Mouse (Mus musculus): ENCODE results near the gene Rbm20. TPM values are rescaled to one million over a fixed set of nuclear protein-coding genes. Genes with fewer than 3 reads are reported as not detected.

Rbm20 gene
- polyA plus RNA-seq, 1 experiment, result 6.5 TPM

- Histone ChIP-seq H3K4me1 (ENCODE audit: control insufficient read depth, insufficient read depth, low read length) (no peaks in the 10 kb centered on the region), H3K9ac (ENCODE audit: low read depth, poor library complexity, severe bottlenecking) (no peak overlapping the region), H3K9me3 (replicated peaks; ENCODE audit: control insufficient read depth, insufficient read depth, low read length, poor library complexity, severe bottlenecking) (no peaks in the 10 kb centered on the region), H3K36me3 (ENCODE audit: control insufficient read depth, insufficient read depth, low read length, poor library complexity, severe bottlenecking) (no peaks in the 10 kb centered on the region), H3K27ac (ENCODE audit: insufficient read depth, low read length) (no peak overlapping the region), H3K27me3 (ENCODE audit: control insufficient read depth, insufficient read depth, low read length, poor library complexity, severe bottlenecking) (no peaks in the 10 kb centered on the region), H3K4me3 (ENCODE audit: low read depth, low read length) (no peak overlapping the region)
- no peak for TF ChIP-seq EP300 (IDR thresholded peaks at IDR 0.05; ENCODE audit: insufficient read depth, low read depth, low read length)
- TF ChIP-seq POLR2A (IDR thresholded peaks at IDR 0.05; ENCODE audit: insufficient read depth, low read length), result no peak
- no peak for TF ChIP-seq CTCF (IDR thresholded peaks at IDR 0.05; ENCODE audit: low read depth, low read length)
Measured at GRCm38 (mm10) chr19:53810024-53810423, 132.9 kb downstream of the Rbm20 start.

- no peak overlapping the region for H3K4me3 ChIP-seq (ENCODE audit: low read depth, low read length)
- H3K36me3 ChIP-seq (ENCODE audit: control insufficient read depth, insufficient read depth, low read length, poor library complexity, severe bottlenecking), result no peaks in the 10 kb centered on the region
- H3K9ac ChIP-seq (ENCODE audit: low read depth, poor library complexity, severe bottlenecking), result no peak overlapping the region
- no peak for TF ChIP-seq EP300 (IDR thresholded peaks at IDR 0.05; ENCODE audit: insufficient read depth, low read depth, low read length)
- TF ChIP-seq POLR2A (IDR thresholded peaks at IDR 0.05; ENCODE audit: insufficient read depth, low read length), result no peak
- TF ChIP-seq CTCF (IDR thresholded peaks at IDR 0.05; ENCODE audit: low read depth, low read length), result no peak
- no peak overlapping the region for H3K27ac ChIP-seq (ENCODE audit: insufficient read depth, low read length)
- H3K27me3 ChIP-seq (ENCODE audit: control insufficient read depth, insufficient read depth, low read length, poor library complexity, severe bottlenecking), result no peaks in the 10 kb centered on the region
- H3K4me1 ChIP-seq (ENCODE audit: control insufficient read depth, insufficient read depth, low read length), result no peaks in the 10 kb centered on the region
- H3K9me3 ChIP-seq (replicated peaks; ENCODE audit: control insufficient read depth, insufficient read depth, low read length, poor library complexity, severe bottlenecking), result no peaks in the 10 kb centered on the region
Measured at GRCm38 (mm10) chr19:53810584-53810983, 133.5 kb downstream of the Rbm20 start.

GRCm38 (mm10) chr19:53813576-53813975 lies 136.5 kb downstream of the Rbm20 start:
- no peaks in the 10 kb centered on the region for H3K27me3 ChIP-seq (ENCODE audit: control insufficient read depth, insufficient read depth, low read length, poor library complexity, severe bottlenecking)
- H3K4me3 ChIP-seq (ENCODE audit: low read depth, low read length), result no peak overlapping the region

GRCm38 (mm10) chr19:53815714-53816113 lies 138.6 kb downstream of the Rbm20 start:
- TF ChIP-seq EP300 (IDR thresholded peaks at IDR 0.05; ENCODE audit: insufficient read depth, low read depth, low read length) (no peak), CTCF (IDR thresholded peaks at IDR 0.05; ENCODE audit: low read depth, low read length) (no peak), POLR2A (IDR thresholded peaks at IDR 0.05; ENCODE audit: insufficient read depth, low read length) (no peak)
- H3K4me1 ChIP-seq (ENCODE audit: control insufficient read depth, insufficient read depth, low read length), result no peaks in the 10 kb centered on the region
- no peaks in the 10 kb centered on the region for H3K9me3 ChIP-seq (replicated peaks; ENCODE audit: control insufficient read depth, insufficient read depth, low read length, poor library complexity, severe bottlenecking)
- H3K4me3 ChIP-seq (ENCODE audit: low read depth, low read length), result no peak overlapping the region
- H3K9ac ChIP-seq (ENCODE audit: low read depth, poor library complexity, severe bottlenecking), result no peak overlapping the region
- no peak overlapping the region for H3K27ac ChIP-seq (ENCODE audit: insufficient read depth, low read length)
- H3K36me3 ChIP-seq (ENCODE audit: control insufficient read depth, insufficient read depth, low read length, poor library complexity, severe bottlenecking), result no peaks in the 10 kb centered on the region
- no peaks in the 10 kb centered on the region for H3K27me3 ChIP-seq (ENCODE audit: control insufficient read depth, insufficient read depth, low read length, poor library complexity, severe bottlenecking)

More at GRCm38 (mm10) chr19:53813576-53813975, 136.5 kb downstream of the Rbm20 start:
- Histone ChIP-seq H3K36me3 (ENCODE audit: control insufficient read depth, insufficient read depth, low read length, poor library complexity, severe bottlenecking) (no peaks in the 10 kb centered on the region), H3K4me1 (ENCODE audit: control insufficient read depth, insufficient read depth, low read length) (no peaks in the 10 kb centered on the region), H3K27ac (ENCODE audit: insufficient read depth, low read length) (no peak overlapping the region), H3K9me3 (replicated peaks; ENCODE audit: control insufficient read depth, insufficient read depth, low read length, poor library complexity, severe bottlenecking) (no peaks in the 10 kb centered on the region), H3K9ac (ENCODE audit: low read depth, poor library complexity, severe bottlenecking) (no peak overlapping the region)
- TF ChIP-seq EP300 (IDR thresholded peaks at IDR 0.05; ENCODE audit: insufficient read depth, low read depth, low read length) (no peak), CTCF (IDR thresholded peaks at IDR 0.05; ENCODE audit: low read depth, low read length) (no peak), POLR2A (IDR thresholded peaks at IDR 0.05; ENCODE audit: insufficient read depth, low read length) (no peak)

GRCm38 (mm10) chr19:53816242-53816641 lies 139.1 kb downstream of the Rbm20 start:
- Histone ChIP-seq H3K9ac (ENCODE audit: low read depth, poor library complexity, severe bottlenecking) (no peak overlapping the region), H3K4me3 (ENCODE audit: low read depth, low read length) (no peak overlapping the region), H3K27me3 (ENCODE audit: control insufficient read depth, insufficient read depth, low read length, poor library complexity, severe bottlenecking) (no peaks in the 10 kb centered on the region), H3K27ac (ENCODE audit: insufficient read depth, low read length) (no peak overlapping the region), H3K36me3 (ENCODE audit: control insufficient read depth, insufficient read depth, low read length, poor library complexity, severe bottlenecking) (no peaks in the 10 kb centered on the region), H3K9me3 (replicated peaks; ENCODE audit: control insufficient read depth, insufficient read depth, low read length, poor library complexity, severe bottlenecking) (no peaks in the 10 kb centered on the region), H3K4me1 (ENCODE audit: control insufficient read depth, insufficient read depth, low read length) (peaks cover 2% of the 10 kb centered on the region)
- no peak for TF ChIP-seq POLR2A (IDR thresholded peaks at IDR 0.05; ENCODE audit: insufficient read depth, low read length)
- no peak for TF ChIP-seq EP300 (IDR thresholded peaks at IDR 0.05; ENCODE audit: insufficient read depth, low read depth, low read length)
- TF ChIP-seq CTCF (IDR thresholded peaks at IDR 0.05; ENCODE audit: low read depth, low read length), result no peak

- TF ChIP-seq POLR2A (IDR thresholded peaks at IDR 0.05; ENCODE audit: insufficient read depth, low read length), result no peak
- TF ChIP-seq EP300 (IDR thresholded peaks at IDR 0.05; ENCODE audit: insufficient read depth, low read depth, low read length), result no peak
- no peak for TF ChIP-seq CTCF (IDR thresholded peaks at IDR 0.05; ENCODE audit: low read depth, low read length)
Measured at GRCm38 (mm10) chr19:53819299-53819698, 142.2 kb downstream of the Rbm20 start.

More at GRCm38 (mm10) chr19:53819299-53819698, 142.2 kb downstream of the Rbm20 start:
- H3K27me3 ChIP-seq (ENCODE audit: control insufficient read depth, insufficient read depth, low read length, poor library complexity, severe bottlenecking), result no peaks in the 10 kb centered on the region
- H3K36me3 ChIP-seq (ENCODE audit: control insufficient read depth, insufficient read depth, low read length, poor library complexity, severe bottlenecking), result no peaks in the 10 kb centered on the region
- peaks cover 2% of the 10 kb centered on the region for H3K4me1 ChIP-seq (ENCODE audit: control insufficient read depth, insufficient read depth, low read length)
- no peak overlapping the region for H3K9ac ChIP-seq (ENCODE audit: low read depth, poor library complexity, severe bottlenecking)
- no peak overlapping the region for H3K4me3 ChIP-seq (ENCODE audit: low read depth, low read length)
- H3K9me3 ChIP-seq (replicated peaks; ENCODE audit: control insufficient read depth, insufficient read depth, low read length, poor library complexity, severe bottlenecking), result no peaks in the 10 kb centered on the region
- no peak overlapping the region for H3K27ac ChIP-seq (ENCODE audit: insufficient read depth, low read length)
